Mouse (Mus musculus) gastrocnemius, postnatal 4 days (tissue): Measurements from ENCODE around the gene Alkbh7. TPM values are rescaled to one million over a fixed set of nuclear protein-coding genes. Genes with fewer than 3 reads are reported as not detected.

ENCODE experiments used
- DNase-seq, 2 experiments: peaks; one replicate each; pipeline ENCODE4 v3.0.0; 2021 to 2022; ENCODE audit warnings: low spot score in 2 of 2, mixed read lengths in 2 of 2
- long read RNA-seq, 2 experiments: library from polyadenylated mRNA; stranded (forward); transcript quantifications; one replicate each; pipeline ENCODE4 v2.0.0; 2021
- total RNA-seq, 2 experiments: library from RNA; stranded (reverse); gene quantifications; 2 replicates each; pipeline ENCODE4 v1.2.3; 2021

Gene Alkbh7
- total RNA-seq, result 10 to 100 TPM; 36.6 to 37.0 TPM
- long read RNA-seq, experiment 1, transcript Alkbh7-201 (4 exons, 917 nt), result major isoform, 25 of 31 reads
- long read RNA-seq, experiment 1, partial matches to known transcripts, result 2 of 31 reads
- long read RNA-seq, experiment 1, other reads (novel, unspliced or antisense), result 0 of 31 reads
- long read RNA-seq, experiment 2, transcript Alkbh7-201 (4 exons, 917 nt), result major isoform, 18 of 23 reads
- long read RNA-seq, experiment 2, partial matches to known transcripts, result 1 of 23 reads
- long read RNA-seq, experiment 2, other reads (novel, unspliced or antisense), result 3 of 23 reads

GRCm38 (mm10) chr17:56997029-56997667 lies at the start of gene Alkbh7:
Gene Alkbh7, plus strand, starts transcription at chr17:56997339.
- peak; percentile 83 to 94 for DNase-seq

GRCm38 (mm10) chr17:56950915-56951314 lies 46.2 kb upstream of the Alkbh7 start:
- no peak for DNase-seq

GRCm38 (mm10) chr17:56952639-56953038 lies 44.5 kb upstream of the Alkbh7 start:
- no peak for DNase-seq

- no peak for DNase-seq
Measured at GRCm38 (mm10) chr17:56954871-56955270, 42.3 kb upstream of the Alkbh7 start.

- DNase-seq, result no peak
Measured at GRCm38 (mm10) chr17:56957763-56958429, 39.2 kb upstream of the Alkbh7 start.

GRCm38 (mm10) chr17:56958667-56959066 lies 38.5 kb upstream of the Alkbh7 start:
- DNase-seq, result no peak

GRCm38 (mm10) chr17:56961880-56962279 lies 35.3 kb upstream of the Alkbh7 start:
- DNase-seq, result no peak

- DNase-seq, result no peak
Measured at GRCm38 (mm10) chr17:56962642-56963405, 34.3 kb upstream of the Alkbh7 start.

GRCm38 (mm10) chr17:56963646-56964045 lies 33.5 kb upstream of the Alkbh7 start:
- DNase-seq, result no peak

GRCm38 (mm10) chr17:56969321-56969720 lies 27.8 kb upstream of the Alkbh7 start:
- no peak for DNase-seq

- no peak for DNase-seq
Measured at GRCm38 (mm10) chr17:56970081-56970480, 27.1 kb upstream of the Alkbh7 start.

GRCm38 (mm10) chr17:56973956-56974707 lies 23.0 kb upstream of the Alkbh7 start:
- no peak for DNase-seq

- no peak for DNase-seq
Measured at GRCm38 (mm10) chr17:56974708-56975240, 22.4 kb upstream of the Alkbh7 start.

- no peak for DNase-seq
Measured at GRCm38 (mm10) chr17:56975391-56975790, 21.7 kb upstream of the Alkbh7 start.

GRCm38 (mm10) chr17:56976531-56977390 lies 20.4 kb upstream of the Alkbh7 start:
- DNase-seq, result no peak

GRCm38 (mm10) chr17:56979524-56979923 lies 17.6 kb upstream of the Alkbh7 start:
- no peak for DNase-seq

GRCm38 (mm10) chr17:56981049-56981448 lies 16.1 kb upstream of the Alkbh7 start:
- no peak for DNase-seq

GRCm38 (mm10) chr17:56982013-56982412 lies 15.1 kb upstream of the Alkbh7 start, which contains the start of gene Acer1:
Gene Acer1, minus strand, starts transcription at chr17:56982126.
- DNase-seq, result no peak

GRCm38 (mm10) chr17:56984886-56985285 lies 12.3 kb upstream of the Alkbh7 start:
- no peak for DNase-seq
